Mouse (Mus musculus) thymus, adult 2 months (tissue): ENCODE measurements around the gene Pcyox1.

Experiments
- CTCF ChIP-seq: fragments of 200-500 bp; IDR thresholded peaks from 2 replicates; pipeline ENCODE4 v1.5.1; 2012; ENCODE audit warnings: mild to moderate bottlenecking, control low read depth, low read length, moderate library complexity, borderline replicate concordance; ENCODE audit not compliant: control insufficient read depth, poor library complexity, insufficient read depth; ENCODE audit errors: extremely low read depth
- POLR2A ChIP-seq: fragments of 200-500 bp; IDR thresholded peaks from 2 replicates; pipeline ENCODE4 v1.6.1; 2012; ENCODE audit warnings: mild to moderate bottlenecking, low read length, control low read depth, moderate library complexity; ENCODE audit not compliant: control insufficient read depth, poor library complexity, insufficient read depth; ENCODE audit errors: extremely low read depth

GRCm38 (mm10) chr6:86354948-86355347 lies 42.0 kb downstream of the Pcyox1 start:
- no peak for TF ChIP-seq CTCF
- no peak for TF ChIP-seq POLR2A
